Mouse (Mus musculus) embryonic fibroblast, embryonic 13.5 days (primary cell): Measurements from ENCODE around the gene Sdc4.

ENCODE experiments used
- CTCF ChIP-seq: IDR thresholded peaks from 2 replicates; pipeline ENCODE4 v1.5.1; 2011; ENCODE audit warnings: mild to moderate bottlenecking, control low read depth, low read length, moderate library complexity, borderline replicate concordance; ENCODE audit not compliant: insufficient read depth
- POLR2A ChIP-seq: IDR thresholded peaks from 2 replicates; pipeline ENCODE4 v1.6.1; 2011; ENCODE audit warnings: low read depth, mild to moderate bottlenecking, control low read depth, low read length, moderate library complexity

GRCm38 (mm10) chr2:164418308-164418875 is 25.3 kb downstream of the Sdc4 start:
- no peak for TF ChIP-seq CTCF
- TF ChIP-seq POLR2A, result no peak
